Mouse (Mus musculus) small intestine, adult 2 months (tissue): ENCODE measurements around the gene Zfp385a. TPM values are rescaled to one million over a fixed set of nuclear protein-coding genes. Genes with fewer than 3 reads are reported as not detected.

Experiments used
- H3K27ac ChIP-seq: fragments of 200-500 bp; 2 replicates; pipeline ENCODE4 v1.5.1; 2012; ENCODE audit warnings: low read depth, low read length, control low read depth, inconsistent platforms; ENCODE audit not compliant: insufficient read depth
- H3K27me3 ChIP-seq: fragments of 200-500 bp; 2 replicates; pipeline ENCODE4 v1.6.1; 2012; ENCODE audit warnings: mild to moderate bottlenecking, moderate library complexity, low read length, inconsistent platforms; ENCODE audit not compliant: control insufficient read depth, insufficient read depth
- H3K36me3 ChIP-seq: fragments of 200-500 bp; 2 replicates; pipeline ENCODE4 v1.6.1; 2012; ENCODE audit warnings: mild to moderate bottlenecking, low read length, control low read depth, inconsistent platforms; ENCODE audit not compliant: control insufficient read depth, insufficient read depth
- H3K4me1 ChIP-seq: fragments of 200-500 bp; 2 replicates; pipeline ENCODE4 v1.6.1; 2012; ENCODE audit warnings: low read length, inconsistent platforms, mixed read lengths; ENCODE audit not compliant: control insufficient read depth, insufficient read depth, insufficient read length
- H3K4me3 ChIP-seq: fragments of 200-500 bp; 2 replicates; pipeline ENCODE4 v1.5.1; 2012; ENCODE audit warnings: low read depth, mild to moderate bottlenecking, control low read depth, inconsistent platforms, low read length, moderate library complexity
- CTCF ChIP-seq: fragments of 200-500 bp; IDR thresholded peaks from 2 replicates; pipeline ENCODE4 v1.5.1; 2012; ENCODE audit warnings: low read depth, mild to moderate bottlenecking, control low read depth, inconsistent platforms, low read length, moderate library complexity, mixed read lengths; ENCODE audit not compliant: insufficient replicate concordance, insufficient read length; ENCODE audit errors: extremely low read depth
- POLR2A ChIP-seq: fragments of 200-500 bp; IDR thresholded peaks from 2 replicates; pipeline ENCODE4 v1.6.1; 2012; ENCODE audit warnings: low read depth, mild to moderate bottlenecking, control low read depth, inconsistent platforms, low read length, moderate library complexity
- WGBS: fragments of 180-500 bp; shearing (Covaris S2); methylation state at CpG from one replicate; pipeline ENCODE4 v1.1.7; 2018; 5-methylcytosine and 5-hydroxymethylcytosine counted together
- polyA plus RNA-seq: library from polyadenylated mRNA; depleted of rRNA; stranded (reverse); fragments of >200 nt; gene quantifications from 2 replicates; pipeline ENCODE4 v1.2.3, GENCODE M21; 2012

The Zfp385a gene
- polyA plus RNA-seq, 1 experiment = 7.5 TPM

DNA sequence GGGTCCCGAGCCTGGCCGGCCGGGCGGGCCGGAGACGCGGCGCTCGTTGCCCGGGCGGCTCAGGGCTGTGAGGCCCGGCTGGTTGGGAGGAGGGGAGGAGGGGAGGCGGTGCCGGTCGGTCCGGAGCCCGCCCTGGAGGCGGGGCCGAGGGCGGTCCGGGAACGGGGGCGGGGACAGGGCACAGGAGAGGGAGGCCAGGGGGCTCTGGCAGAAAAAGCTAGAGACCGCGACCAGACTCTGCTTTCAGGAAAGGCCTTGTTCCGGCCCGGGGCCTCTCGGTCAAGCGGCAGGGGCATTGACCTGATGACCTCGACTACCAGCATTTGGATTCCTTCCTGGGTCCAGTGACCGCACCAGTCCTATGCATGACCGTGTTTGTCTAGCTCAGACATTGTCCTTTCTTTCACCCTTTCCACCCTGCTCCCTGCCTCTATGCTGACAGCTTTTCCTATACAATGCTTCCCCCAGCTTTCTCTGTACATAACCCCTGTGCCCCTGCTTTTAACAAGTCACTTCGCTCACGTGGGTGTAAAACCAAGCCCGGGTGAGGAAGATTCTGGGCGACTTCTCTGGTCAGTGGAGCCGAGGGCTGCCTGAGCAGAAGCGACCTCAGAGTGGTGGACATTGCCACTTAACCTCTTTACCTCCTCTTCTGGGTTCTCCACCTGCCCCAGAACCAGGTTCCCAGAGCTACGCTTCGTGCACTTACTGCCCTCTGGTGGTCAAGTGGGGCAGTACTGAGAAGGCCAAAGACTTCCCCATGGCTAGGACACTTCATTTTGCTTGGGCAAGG is 16.2 kb downstream of the Zfp385a start:
- no peaks in the 10 kb centered on the region for H3K36me3 ChIP-seq
- WGBS = under 1% methylated on average over 35 of the region's 40 CpGs
- peaks cover 3% of the 10 kb centered on the region; the same call in 1 of the 2 replicates for H3K4me1 ChIP-seq
- H3K27ac ChIP-seq = no peak overlapping the region
- peak overlapping the region; percentile 72 for H3K4me3 ChIP-seq
- TF ChIP-seq CTCF (peak; percentile 96; the same call in 1 of the 2 replicates), POLR2A (no peak)
- H3K27me3 ChIP-seq = no peaks in the 10 kb centered on the region; the same call in 1 of the 2 replicates

GRCm38 (mm10) chr15:103323070-103323454 is 16.8 kb downstream of the Zfp385a start:
- TF ChIP-seq POLR2A (no peak; the same call in 1 of the 2 replicates), CTCF (no peak)
- peak overlapping the region; percentile 72 for H3K4me3 ChIP-seq
- whole genome bisulfite sequencing = 6% methylated on average over 21 of the region's 26 CpGs
- H3K4me1 ChIP-seq = peaks cover 3% of the 10 kb centered on the region; the same call in 1 of the 2 replicates
- H3K36me3 ChIP-seq = no peaks in the 10 kb centered on the region
- H3K27me3 ChIP-seq = no peaks in the 10 kb centered on the region; the same call in 1 of the 2 replicates
- no peak overlapping the region for H3K27ac ChIP-seq

GRCm38 (mm10) chr15:103322396-103322795 is 17.5 kb downstream of the Zfp385a start:
- no peak overlapping the region for H3K4me3 ChIP-seq
- TF ChIP-seq POLR2A = no peak
- TF ChIP-seq CTCF = no peak
- no peak overlapping the region for H3K27ac ChIP-seq
- peaks cover 3% of the 10 kb centered on the region; the same call in 1 of the 2 replicates for H3K4me1 ChIP-seq
- H3K36me3 ChIP-seq = no peaks in the 10 kb centered on the region
- no peaks in the 10 kb centered on the region; the same call in 1 of the 2 replicates for H3K27me3 ChIP-seq
- WGBS = 85% methylated on average over 4 of the region's 4 CpGs

- Histone ChIP-seq H3K36me3 (no peaks in the 10 kb centered on the region), H3K4me1 (peaks cover 3% of the 10 kb centered on the region; the same call in 1 of the 2 replicates)
Measured at GRCm38 (mm10) chr15:103321076-103321475, 18.8 kb downstream of the Zfp385a start.

DNA sequence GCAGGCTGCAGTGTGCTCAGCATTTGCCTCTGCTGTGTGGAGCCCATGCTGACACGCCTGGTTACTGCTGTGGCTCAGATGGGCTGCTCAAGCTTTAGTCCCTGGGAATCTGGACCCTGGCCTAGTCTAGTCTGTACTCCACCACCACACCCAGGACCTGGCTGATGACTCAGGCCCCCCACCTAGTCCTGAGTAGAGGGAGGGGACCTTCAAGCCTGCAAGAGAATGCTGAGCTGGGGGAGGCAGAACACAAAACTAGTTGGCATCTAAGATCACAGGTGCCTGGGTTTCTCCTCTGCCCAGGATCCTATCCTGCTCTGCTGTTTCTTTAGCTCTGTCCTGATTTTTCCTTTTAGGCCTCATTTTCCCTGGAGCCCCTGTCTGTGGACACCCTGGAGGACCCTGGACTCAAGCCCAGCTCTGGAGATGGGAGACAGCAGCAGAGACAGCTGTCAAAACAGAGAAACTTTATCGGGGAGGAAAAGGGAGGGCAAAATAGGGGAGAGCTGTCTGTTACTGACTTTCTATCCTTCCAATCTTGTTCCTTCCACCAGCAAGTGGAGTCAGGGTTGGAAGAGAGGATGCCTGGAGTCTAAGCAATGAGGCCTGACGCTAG is 21.6 kb downstream of the Zfp385a start:
- H3K27ac ChIP-seq = no peak overlapping the region
- 76% methylated on average over 3 of the region's 3 CpGs for WGBS
- no peaks in the 10 kb centered on the region; the same call in 1 of the 2 replicates for H3K27me3 ChIP-seq
- no peak overlapping the region for H3K4me3 ChIP-seq
- no peaks in the 10 kb centered on the region for H3K36me3 ChIP-seq
- peaks cover 5% of the 10 kb centered on the region for H3K4me1 ChIP-seq
- no peak for TF ChIP-seq CTCF
- TF ChIP-seq POLR2A = no peak

More at GRCm38 (mm10) chr15:103321076-103321475, 18.8 kb downstream of the Zfp385a start:
- WGBS = 72% methylated on average over 1 of the region's 1 CpGs
- Histone ChIP-seq H3K27ac (no peak overlapping the region), H3K4me3 (no peak overlapping the region), H3K27me3 (no peaks in the 10 kb centered on the region; the same call in 1 of the 2 replicates)
- no peak for TF ChIP-seq POLR2A
- peak; percentile 30; the same call in 1 of the 2 replicates for TF ChIP-seq CTCF

GRCm38 (mm10) chr15:103317731-103318130 is 22.2 kb downstream of the Zfp385a start:
- TF ChIP-seq CTCF = no peak
- no peak for TF ChIP-seq POLR2A
- Histone ChIP-seq H3K4me3 (no peak overlapping the region), H3K4me1 (peaks cover 2% of the 10 kb centered on the region; the same call in 1 of the 2 replicates), H3K36me3 (no peaks in the 10 kb centered on the region), H3K27ac (no peak overlapping the region), H3K27me3 (no peaks in the 10 kb centered on the region; the same call in 1 of the 2 replicates)
- WGBS = 88% methylated on average over 8 of the region's 8 CpGs

DNA sequence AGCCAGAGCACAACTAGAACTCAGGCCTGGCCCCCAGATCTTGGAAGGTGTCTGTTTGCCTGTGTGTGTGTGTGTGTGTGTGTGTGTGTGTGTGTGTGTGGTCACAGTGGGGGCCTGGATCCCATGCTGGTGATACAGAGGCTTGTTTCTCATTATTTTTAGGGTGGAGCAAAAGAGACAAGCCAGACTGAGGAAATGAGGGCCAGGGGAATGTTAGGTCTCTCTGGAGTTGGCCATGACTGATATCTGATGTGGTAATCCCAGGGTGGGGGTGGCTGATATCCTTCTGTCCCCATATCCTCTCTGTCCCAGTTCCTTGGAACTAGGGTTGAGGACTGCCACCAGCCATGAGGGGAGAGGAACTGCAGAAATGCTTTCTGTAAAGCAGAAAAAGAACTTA is 22.8 kb downstream of the Zfp385a start:
- no peaks in the 10 kb centered on the region for H3K36me3 ChIP-seq
- no peaks in the 10 kb centered on the region for H3K27me3 ChIP-seq
- no peak overlapping the region for H3K4me3 ChIP-seq
- H3K27ac ChIP-seq = no peak overlapping the region
- H3K4me1 ChIP-seq = peaks cover 2% of the 10 kb centered on the region; the same call in 1 of the 2 replicates
- TF ChIP-seq CTCF (no peak), POLR2A (no peak)
